Mouse (Mus musculus) cerebellum, adult 9-10 months (tissue): ENCODE results near the gene Ugt1a1.
"Not testable (repeated sequence)": the region's sequence is repeated elsewhere in the genome, so short reads cannot be mapped to it uniquely, and the experiment has no call there.

ENCODE experiments used
- DNase-seq: peaks from one replicate; pipeline ENCODE4 v3.0.0; 2022

The Ugt1a1 gene

DNA sequence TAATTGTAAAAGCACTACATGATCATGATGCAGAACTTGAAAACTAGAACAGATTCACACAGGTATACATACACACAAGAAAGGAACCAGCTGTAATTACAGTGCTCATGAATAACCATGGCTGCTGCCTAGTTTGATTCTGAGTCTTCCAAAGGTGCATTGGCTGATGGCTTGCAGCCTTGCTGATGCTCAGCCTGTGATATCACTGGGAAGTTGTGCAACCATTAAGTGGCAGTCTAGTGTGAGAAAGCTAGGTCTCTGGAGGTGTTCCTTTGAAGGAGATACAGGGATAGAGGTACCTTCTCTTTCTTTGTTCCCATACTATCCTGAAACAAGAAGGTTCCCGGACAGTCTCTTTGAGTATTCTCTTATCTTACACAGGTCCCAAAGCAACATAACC lies 7.3 kb downstream of the Ugt1a1 start:
- no peak for DNase-seq

DNA sequence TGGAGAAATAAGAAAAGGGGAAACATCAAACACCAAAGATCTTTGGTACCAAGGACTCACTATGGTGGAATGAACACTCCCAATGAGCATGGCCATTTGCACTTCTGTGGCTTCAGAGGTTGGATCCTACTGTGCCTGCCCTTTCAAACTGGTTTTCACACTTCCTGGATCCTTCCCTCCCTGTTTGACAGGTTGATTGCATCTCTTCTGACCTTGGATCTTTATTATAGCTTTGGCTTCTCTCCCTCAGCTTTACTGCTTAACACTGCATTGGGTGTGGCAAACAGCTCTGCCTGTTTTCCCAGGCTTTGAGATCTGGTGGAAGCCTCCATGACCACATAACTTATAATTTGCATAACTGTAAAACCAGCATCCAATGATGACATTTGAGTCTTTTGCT lies 8.6 kb downstream of the Ugt1a1 start:
- DNase-seq, result no peak

DNA sequence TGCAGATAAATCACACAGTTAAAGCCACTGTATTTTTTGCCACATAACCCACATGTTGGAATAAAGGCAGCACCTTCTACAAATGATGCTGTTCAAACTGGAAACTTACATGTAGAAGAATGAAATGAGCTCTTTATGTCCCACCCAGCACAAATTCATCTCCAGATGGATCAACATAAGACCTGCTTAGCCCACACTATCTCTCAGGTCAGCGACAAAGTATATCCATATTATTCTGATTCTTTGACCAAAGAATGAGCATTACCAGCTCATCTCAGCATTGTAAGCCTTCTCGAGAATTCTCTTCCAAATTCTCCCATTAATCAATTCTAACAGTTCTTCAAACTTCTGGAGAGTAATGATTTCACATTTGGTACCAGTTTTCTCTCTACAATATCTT lies 10.5 kb downstream of the Ugt1a1 start:
- DNase-seq, result no peak

DNA sequence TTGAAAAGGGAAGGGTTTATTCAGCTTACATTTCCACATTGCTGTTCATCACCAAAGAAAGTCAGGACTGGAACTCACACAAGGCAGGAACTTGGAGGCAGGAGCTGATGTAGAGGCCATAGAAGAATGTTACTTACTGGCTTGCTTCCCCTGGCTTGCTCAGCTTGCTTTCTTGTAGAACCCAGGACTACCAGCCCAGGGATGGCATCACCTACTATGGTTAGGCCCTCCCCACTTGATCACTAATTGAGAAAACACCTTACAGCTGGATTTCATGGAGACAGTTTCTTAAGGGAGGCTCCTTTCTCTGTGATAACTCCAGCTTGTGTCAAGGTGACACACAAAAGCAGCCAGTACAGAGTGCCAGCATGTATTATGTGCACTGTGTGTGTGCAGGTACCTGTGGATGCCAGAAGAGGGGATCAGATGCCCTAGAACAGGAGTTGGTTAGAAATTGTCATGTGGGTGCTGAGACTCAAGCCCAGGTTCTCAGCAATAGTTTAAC lies 11.3 kb downstream of the Ugt1a1 start:
- DNase-seq, result not testable (repeated sequence)

DNA sequence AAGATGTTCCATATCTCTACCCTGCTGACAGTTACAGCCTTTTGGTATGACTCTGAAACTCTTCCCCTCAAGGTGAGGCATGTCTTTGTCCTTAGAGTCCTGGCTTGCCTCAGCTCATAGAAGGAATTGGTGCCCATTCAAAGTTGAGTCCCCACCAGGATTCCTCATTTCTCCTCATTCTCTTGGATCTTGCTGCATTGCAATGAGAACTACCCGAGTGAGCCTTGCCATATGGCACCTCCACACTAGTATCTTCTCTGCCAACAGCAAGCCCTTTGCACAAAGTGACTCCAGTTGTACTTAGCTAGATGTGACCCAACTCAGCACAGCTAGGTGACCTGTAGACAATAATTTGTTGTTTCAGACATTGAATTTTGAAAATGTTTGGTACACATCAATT lies 11.8 kb downstream of the Ugt1a1 start:
- DNase-seq, result no peak

DNA sequence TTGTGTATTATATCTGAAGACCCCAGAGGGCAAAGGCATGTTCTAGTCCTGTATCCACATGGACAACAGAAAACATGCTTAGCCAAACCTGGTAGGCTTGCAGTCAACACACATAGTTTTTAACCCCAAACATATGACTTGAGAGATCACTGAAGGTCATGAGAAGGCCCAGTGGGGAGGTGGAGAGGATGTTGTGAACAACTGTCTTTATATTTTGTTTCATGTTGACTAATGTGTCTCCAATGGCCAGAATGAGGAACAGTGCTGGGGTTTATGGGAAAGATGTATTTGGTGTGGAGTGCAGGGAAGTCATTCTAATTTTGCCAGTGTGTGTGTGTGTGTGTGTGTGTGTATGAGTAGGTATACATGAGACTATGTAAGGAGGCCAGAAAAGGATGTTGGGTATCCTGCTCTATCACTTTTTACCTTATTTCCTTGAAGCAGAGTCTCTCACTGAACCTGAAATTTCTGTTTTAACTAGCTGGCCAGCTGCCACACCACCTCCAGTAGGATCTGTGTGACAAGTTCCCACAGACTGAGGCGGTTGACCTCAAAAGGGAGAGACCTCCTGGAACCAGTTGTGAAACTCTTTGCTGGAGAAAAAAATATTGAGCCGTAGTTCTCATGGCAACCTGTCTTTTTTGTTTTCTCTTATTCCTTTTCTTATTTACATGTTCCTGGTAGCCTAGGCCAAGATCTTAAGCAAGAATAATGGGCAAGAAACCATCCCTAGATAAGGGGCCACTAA lies 12.4 kb downstream of the Ugt1a1 start:
- DNase-seq, result no peak

DNA sequence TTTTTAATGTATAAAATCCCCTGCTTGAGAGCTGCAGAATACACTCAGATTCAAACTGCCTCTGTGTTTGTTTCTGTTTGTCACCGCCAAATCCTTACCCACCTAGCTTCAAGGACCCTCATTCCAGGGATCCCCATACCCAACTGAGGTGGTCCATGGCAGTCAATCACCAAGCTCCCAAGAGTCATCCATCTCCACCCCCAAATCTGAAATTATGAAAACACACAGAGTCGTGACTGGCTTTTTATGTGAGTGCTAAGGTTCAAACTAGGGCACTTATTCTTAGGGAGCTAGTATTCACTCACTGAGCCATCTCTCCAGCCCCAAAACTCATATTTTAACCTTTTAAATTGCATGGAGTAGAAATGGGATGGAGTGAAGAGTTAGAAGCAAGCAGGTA lies 13.5 kb downstream of the Ugt1a1 start:
- DNase-seq, result not testable (repeated sequence)

DNA sequence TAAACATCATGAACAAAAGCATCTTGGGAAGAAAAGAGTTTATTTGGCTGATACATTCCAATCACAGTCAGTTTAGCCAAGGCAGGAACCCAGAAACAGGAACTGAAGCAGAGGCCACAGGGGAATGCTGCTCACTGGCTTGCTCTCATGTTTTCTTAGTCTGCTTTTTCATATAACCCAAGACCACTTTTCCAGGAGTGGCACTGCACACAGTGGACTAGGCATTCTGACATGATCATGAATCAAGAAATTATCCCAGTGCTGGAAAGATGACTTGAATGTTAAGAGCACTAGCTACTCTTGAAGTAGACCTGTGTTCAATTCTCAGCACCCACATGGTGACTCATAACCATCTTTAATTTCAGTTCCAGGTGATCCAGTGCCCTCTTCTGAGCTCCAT lies 14.0 kb downstream of the Ugt1a1 start:
- DNase-seq, result no peak

DNA sequence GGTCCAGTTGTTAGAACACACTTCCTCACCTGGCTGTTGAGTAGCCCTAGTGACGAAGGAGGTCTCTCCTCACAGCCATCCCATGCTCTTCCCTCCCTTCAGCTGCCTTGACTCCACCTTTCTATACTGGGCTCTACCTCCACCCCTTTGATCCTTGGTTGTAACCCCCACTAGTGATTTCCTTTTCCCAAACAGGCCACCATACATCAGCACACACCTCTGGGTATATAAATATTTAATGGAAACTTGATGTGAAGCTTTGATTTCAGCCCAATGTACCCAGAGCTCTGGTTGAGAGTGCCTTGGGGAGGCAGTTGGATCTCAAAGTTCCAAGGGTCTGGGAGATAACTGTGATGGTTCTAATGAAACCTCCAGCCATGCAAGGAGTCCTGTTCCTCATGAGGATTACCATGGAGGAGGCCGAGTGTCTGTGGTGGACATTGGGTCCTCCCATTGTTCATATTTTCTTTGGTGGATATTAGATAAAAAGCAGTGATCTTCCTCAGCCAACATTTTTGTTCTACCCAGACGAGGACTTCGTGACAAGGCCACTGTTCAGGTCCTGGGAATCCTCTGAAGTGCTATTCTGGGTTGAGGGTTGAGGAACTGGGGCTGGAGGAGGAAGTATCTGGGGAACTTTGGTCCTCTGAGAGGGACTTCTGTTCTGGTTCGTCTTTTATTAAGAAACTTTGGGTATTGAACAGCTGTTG lies 15.1 kb downstream of the Ugt1a1 start, which contains the start of gene Mroh2a:
Mroh2a (plus strand) TSS at position 317 of the 710 bp plus-strand sequence.
- no peak for DNase-seq

DNA sequence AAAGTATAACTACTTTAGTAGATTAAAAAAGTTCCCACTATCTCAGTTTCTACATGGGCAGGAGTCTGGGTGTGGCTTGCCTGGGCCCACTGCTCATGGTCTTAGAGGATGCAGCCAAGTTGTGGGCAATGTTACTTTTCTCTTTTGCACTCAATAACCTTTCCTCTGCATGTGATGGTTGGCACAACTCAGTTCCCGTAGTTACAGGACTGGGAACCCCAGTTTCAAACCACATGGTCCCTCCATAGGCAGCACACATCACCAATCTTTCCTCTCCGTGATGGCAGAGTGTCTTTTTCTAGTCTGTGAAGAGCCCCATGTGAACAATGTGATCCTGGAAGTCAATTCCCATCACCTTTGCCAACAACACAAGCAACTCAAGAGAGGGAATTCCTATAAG lies 15.7 kb downstream of the Ugt1a1 start:
- DNase-seq, result no peak

DNA sequence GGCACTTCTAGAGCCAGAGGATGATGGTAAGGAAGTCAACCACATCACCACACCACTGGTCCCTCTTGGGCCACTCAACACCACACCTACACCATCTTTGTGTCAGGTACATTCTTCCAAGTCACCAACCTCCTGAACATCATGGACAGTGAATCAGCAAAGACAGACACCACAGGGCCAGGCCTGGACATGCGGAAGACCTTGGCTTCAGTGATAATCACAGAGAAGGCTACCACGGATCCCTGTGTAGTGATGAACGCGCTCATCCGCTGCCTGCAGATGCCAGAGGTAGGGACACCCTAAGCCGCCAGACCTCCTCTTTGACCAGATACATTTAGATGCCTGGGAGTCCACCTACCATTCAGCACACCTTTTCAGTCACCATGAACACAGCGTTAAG lies 16.4 kb downstream of the Ugt1a1 start:
- DNase-seq, result no peak

DNA sequence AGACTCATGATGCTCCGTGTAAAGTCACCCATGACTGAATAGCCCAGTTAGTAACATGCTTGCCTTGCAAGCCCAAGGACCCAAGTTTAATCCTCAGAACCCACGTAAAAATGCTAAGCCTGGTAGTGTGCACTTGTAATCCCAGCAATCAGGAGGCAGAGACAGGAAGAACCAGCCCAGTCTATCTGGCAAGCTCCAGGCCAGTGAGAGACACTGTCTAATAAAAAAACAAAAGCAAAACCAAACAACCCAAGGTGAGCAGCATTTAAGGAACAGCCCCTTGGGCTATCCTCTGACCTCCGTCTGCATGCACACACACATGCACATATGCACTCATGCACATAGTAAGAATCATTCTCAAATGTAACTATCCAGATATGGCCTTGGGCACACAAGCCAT lies 17.8 kb downstream of the Ugt1a1 start:
- no peak for DNase-seq

DNA sequence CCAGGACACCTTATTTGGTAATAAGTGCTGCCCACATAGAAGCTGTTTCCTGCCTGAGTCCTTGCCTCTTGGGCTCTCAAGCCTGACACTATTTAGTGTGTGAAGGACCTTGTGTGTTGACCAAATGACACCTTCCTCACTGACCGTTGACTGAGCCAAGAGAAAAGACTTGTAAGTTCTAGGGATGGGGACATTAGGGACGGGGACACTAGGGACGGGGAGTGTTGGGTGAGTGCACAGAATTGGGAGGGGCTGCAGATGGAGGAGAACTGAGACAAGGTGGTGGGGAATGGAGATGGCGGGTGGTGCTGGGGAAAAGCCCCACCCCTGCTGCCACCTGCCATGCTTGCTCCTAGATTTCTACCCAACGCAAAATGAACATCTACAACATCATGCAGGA lies 18.2 kb downstream of the Ugt1a1 start:
- DNase-seq, result no peak

DNA sequence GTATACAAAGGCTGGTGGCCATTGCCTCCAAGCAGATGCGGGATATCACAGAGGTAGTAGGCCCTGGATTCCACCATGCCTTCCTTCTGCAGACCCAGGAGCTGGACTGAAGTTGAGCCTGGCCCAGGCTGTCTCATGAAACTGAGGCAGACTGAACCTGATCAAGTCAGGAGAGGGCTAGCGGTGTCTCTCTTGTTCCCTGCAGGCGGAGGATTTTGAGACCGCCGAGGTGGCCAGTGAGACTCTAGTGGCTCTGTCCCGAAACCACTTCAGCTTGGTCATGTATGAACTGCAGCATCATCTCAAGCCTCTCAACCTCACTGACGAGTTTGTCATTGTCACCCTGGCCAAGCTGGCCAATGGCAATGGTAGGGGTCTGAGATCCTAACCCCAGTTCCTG lies 18.7 kb downstream of the Ugt1a1 start:
- DNase-seq, result no peak

DNA sequence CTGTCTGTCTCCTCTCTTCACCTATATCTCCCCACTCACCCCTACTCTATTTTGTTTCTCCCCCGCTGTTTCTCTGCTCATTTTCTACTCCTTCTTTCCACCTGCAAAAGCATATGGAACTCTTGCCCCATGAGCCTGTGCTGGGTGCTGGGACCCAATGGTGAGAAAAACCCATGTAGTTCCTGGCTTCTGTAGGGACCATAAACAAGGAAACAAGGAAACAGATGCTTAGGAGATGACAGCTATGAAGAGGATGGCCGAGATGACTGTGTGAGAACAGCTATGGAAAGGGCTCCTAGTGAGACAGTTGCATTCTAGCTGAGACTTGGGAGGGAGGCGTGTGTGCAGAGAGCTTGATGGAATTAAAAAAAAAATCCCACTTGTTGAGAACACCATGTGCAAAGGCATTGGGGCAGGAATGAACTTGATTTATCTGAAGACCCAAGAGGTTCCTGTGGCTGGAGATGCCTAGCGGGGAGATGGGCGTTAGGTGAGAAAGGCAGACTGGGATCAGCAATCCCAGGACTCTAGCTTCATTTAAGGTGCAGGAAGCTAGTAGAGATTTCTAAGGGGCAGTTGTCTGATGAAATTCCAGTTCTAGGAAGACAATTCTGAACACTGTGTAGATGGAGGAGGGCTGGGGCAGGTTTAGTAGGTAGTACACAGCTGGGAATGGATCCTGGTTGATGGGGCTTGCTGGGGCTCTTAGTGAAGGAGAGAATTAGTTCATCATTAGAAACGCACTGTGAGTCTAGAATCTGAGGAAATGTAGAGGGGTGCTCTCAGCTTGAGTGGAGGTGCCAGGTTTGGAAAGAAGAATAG lies 19.4 kb downstream of the Ugt1a1 start:
- DNase-seq, result no peak

DNA sequence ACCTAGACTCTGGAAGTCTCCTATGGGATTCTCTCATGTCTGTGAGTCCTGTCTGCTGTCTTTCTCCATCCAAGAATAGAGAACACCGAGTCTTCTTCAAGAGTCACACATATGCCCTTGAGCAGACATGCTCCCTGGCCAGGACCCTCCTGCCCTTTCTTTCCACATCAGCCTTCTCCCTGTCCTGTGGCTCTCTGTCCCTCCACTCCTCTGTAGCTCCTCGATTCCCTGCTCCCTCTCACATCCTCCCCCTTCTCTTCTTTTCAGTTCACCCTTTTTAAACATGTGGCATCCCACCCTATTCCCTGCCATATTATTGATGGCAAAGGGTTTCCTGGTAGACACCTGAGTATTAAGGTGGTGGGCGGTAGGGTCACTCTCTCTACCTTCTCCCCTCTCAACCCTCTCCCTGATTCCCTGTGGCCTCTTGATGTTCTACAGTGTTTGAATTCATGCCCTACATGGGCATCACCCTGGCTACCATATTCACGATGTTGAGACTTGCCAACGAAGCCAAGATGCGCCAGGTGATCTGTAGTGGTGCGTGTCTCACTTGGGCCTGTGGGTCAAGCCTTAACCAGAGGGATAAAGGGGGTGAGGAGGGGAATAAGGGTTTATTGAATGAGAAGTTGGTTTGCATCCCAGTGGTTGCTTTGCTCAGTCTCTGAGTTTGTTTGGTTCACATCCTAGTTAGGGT lies 20.2 kb downstream of the Ugt1a1 start:
- no peak for DNase-seq

DNA sequence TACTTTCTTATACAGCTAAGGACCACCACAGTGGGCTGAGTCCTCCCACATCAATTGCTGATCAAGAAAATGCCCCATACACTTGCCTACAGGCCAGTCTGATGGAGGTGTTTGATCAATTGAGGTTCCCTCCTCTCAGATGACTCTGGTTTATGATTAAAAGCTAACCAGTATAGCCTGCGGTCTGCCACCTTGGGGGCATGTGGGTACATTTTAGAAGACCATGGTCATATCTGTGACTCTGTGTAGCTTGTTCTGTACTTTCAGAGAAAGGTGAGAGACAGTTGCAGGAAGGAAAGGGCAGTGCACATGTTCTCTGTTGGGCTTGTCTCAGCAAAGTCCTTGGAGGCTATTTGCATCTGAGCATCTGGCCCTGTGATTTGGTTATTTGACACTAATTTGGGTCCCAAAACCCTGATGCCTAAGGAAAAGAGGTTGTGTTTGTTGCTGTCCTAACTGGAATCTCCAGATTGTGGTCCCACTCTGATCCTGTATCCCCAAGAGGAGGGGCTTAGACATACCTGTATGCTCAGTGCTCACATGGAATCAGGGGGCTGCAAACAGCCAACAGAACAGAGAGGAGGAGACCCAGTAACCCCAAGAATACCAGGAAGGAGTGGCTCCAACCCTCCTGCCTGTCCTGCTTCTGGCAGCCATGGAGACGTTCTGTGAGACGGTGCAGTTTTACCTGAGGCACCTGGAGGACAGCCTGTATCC lies 21.1 kb downstream of the Ugt1a1 start:
- no peak for DNase-seq

DNA sequence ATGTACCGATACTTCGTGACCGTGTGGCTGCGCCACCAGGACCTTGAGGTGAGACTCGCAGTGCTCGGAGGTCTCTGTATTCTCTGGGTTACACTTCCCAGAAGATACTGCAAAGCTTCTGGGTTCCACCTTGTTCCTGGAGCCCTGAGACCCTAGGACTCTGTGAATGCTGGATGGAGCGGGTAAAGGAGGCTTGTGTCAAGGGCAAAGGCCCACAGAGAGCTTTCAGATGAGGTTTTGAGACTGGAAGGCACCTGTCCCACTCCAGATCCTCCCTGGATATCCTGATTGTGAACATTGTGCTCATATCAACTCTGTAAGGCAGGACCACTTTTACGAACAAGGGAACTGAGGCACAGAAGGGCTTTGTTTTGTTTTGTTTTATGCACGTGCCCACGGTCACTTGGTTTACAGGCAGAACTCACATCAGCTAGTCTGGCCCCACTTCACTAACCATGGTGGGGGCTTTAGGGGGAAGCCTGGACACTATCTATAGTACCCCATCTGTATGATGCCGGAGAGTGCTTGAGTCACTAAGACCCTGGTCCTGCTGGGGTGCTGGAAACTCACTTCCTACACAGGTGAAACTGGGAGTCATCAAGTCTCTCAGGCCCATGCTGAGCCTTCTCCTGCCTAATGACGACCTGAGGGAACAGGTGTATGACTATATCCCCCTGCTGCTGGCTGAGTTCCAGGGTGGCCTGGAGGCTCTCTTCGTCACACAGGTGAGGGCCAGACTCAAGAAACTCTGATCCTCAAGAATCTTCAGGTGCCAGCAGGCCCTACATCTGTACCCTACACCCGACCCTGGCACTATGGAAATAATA lies 21.9 kb downstream of the Ugt1a1 start:
- no peak for DNase-seq

DNA sequence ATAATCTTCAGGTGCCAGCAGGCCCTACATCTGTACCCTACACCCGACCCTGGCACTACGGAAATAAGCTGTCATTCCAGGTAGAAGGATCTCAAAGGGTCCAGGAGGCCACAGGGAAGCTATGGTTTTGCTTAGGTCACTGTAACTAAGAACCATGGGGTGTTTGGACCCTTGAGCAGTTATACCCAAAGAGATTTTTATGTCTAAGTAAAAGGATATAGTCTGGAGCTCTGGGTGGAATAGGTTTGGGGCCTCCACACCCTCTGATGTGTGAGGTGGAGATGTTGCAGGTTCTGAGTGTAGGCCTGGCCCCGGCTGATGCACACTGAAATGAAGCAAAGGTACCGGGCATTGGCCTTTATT lies 22.5 kb downstream of the Ugt1a1 start:
- DNase-seq, result no peak

DNA sequence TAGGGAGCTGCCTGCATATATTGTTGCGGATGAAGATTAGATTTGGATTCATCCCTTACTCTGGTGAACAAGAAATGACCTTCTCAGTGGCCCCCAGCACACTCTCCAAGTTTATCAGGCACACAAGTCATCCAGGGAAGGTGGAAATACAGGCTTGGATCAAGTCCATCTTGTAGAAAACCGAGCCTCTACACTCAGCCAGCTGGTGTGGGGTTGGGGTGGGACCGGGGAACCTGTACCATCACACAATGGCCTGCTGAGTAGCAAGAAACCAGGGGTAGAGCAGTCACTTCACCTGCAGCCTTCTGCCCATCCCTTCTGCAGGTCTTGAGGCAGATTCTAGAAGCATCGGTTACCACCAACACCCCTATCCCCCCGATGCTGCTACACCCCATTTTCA lies 22.9 kb downstream of the Ugt1a1 start:
- no peak for DNase-seq
